Mouse (Mus musculus) ES-E14 (cell line): ENCODE data around the gene Fam53a. TPM values are rescaled to one million over a fixed set of nuclear protein-coding genes. Genes with fewer than 3 reads are reported as not detected.

Experiments
- DNase-seq: peaks from one replicate; pipeline ENCODE4 v3.0.0-alpha.2; 2013; ENCODE audit warnings: low read depth, low spot score
- H3K27ac ChIP-seq: 2 replicates; pipeline ENCODE4 v1.5.1; 2012; ENCODE audit warnings: low read depth, mild to moderate bottlenecking, low read length, moderate library complexity, mixed read lengths; ENCODE audit not compliant: poor library complexity, insufficient read depth, severe bottlenecking
- H3K36me3 ChIP-seq: 2 replicates; pipeline ENCODE4 v1.6.1; 2012; ENCODE audit warnings: mild to moderate bottlenecking, low read length, moderate library complexity, mixed read lengths; ENCODE audit not compliant: control insufficient read depth, poor library complexity, insufficient read depth, severe bottlenecking
- H3K4me1 ChIP-seq, 2 experiments: fragments of 150-350 bp in 1 of 2; sonication (generic) in 1 of 2; 2 replicates each; pipeline ENCODE4 v1.6.1; 2012; ENCODE audit warnings: low read length in 2 of 2, mild to moderate bottlenecking in 1 of 2, mixed read lengths in 1 of 2; ENCODE audit not compliant: control insufficient read depth in 2 of 2, insufficient read depth in 2 of 2, poor library complexity in 1 of 2
- H3K4me3 ChIP-seq, 2 experiments: fragments of 150-350 bp in 1 of 2; sonication (generic) in 1 of 2; 2 replicates each; pipeline ENCODE4 v1.5.1; 2012; ENCODE audit warnings: low read length in 2 of 2, low read depth in 1 of 2, mild to moderate bottlenecking in 1 of 2, mixed read lengths in 1 of 2; ENCODE audit not compliant: insufficient read depth in 1 of 2, poor library complexity in 1 of 2, severe bottlenecking in 1 of 2
- H3K9ac ChIP-seq: 2 replicates; pipeline ENCODE4 v1.6.1; 2012; ENCODE audit warnings: low read depth, mild to moderate bottlenecking, low read length, mixed read lengths; ENCODE audit not compliant: poor library complexity, insufficient read depth, severe bottlenecking
- H3K9me3 ChIP-seq: fragments of 150-350 bp; sonication (generic); 2 replicates; pipeline ENCODE4 v1.6.1; 2012; ENCODE audit warnings: low read depth, mild to moderate bottlenecking, low read length; ENCODE audit not compliant: control insufficient read depth, insufficient read depth
- CHD2 ChIP-seq: IDR thresholded peaks from 2 replicates; pipeline ENCODE4 v1.6.1; 2014; ENCODE audit warnings: mild to moderate bottlenecking, low read depth, low read length, inconsistent platforms
- HCFC1 ChIP-seq: IDR thresholded peaks from 2 replicates; pipeline ENCODE4 v1.6.1; 2012; ENCODE audit warnings: low read length, inconsistent platforms, borderline replicate concordance; ENCODE audit not compliant: insufficient read depth
- MAFK ChIP-seq: IDR thresholded peaks from 2 replicates; pipeline ENCODE4 v1.6.1; 2014; ENCODE audit warnings: mild to moderate bottlenecking, low read depth, low read length, inconsistent platforms; ENCODE audit not compliant: insufficient read depth
- ZC3H11A ChIP-seq: IDR thresholded peaks from 2 replicates; pipeline ENCODE4 v1.6.1; 2012; ENCODE audit warnings: low read depth, mild to moderate bottlenecking, inconsistent platforms, low read length, borderline replicate concordance
- ZNF384 ChIP-seq: IDR thresholded peaks from 2 replicates; pipeline ENCODE4 v1.6.1; 2012; ENCODE audit warnings: low read depth, low read length, inconsistent platforms
- in situ Hi-C, 2 experiments: fragments of 600-800 bp; cut with MboI; formaldehyde crosslinking; loops; one replicate each; pipeline ENCODE4 v1.15.1; 2025; ENCODE audit warnings: low sequenced_read_pairs in 2 of 2, inconsistent platforms in 1 of 2; ENCODE audit not compliant: unreplicated experiment in 2 of 2
- total RNA-seq: library from RNA; depleted of rRNA; stranded (reverse); fragments of 300-350 nt; gene quantifications from 2 replicates; pipeline ENCODE4 v1.2.3, GENCODE M21; 2012

The Fam53a gene
- total RNA-seq, 1 experiment = 22.4 TPM

DNA sequence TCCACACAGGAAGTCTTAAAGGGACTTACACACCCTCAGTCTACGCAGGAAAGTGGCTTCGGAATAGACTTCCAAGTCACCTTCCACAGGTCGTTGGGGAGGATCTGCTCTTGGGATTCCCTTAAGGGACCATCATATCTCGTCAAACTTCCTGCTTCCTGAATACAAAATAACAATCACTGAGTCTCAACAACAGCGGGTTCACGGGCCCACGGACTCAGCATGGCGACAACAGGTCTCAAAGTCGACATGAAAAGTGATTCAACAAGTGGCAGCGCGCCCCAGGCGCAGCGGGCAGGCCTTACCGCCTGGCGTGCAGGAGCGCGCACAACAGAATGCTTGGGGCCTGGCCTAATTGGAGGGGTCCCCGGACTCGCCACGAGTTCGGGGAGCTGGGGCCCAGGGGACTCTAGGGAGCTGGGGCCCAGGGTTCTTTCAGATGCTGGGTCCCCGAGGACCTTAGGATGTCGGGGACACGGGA, 575 bp downstream of the Fam53a start:
- in situ Hi-C loops = no loop called here
- no peaks in the 10 kb centered on the region for H3K9me3 ChIP-seq
- H3K4me3 ChIP-seq = peak overlapping the region; percentile 89 to 92
- H3K4me1 ChIP-seq = peaks cover 2 to 5% of the 10 kb centered on the region in 2 experiments; a peak in 3 of 4 replicates
- no peaks in the 10 kb centered on the region for H3K36me3 ChIP-seq
- peak overlapping the region; percentile 91 for H3K9ac ChIP-seq
- TF ChIP-seq ZC3H11A (no peak), HCFC1 (no peak), CHD2 (no peak), MAFK (no peak), ZNF384 (no peak)
- peak overlapping the region; percentile 51 for H3K27ac ChIP-seq
- DNase-seq = peak; percentile 36

DNA sequence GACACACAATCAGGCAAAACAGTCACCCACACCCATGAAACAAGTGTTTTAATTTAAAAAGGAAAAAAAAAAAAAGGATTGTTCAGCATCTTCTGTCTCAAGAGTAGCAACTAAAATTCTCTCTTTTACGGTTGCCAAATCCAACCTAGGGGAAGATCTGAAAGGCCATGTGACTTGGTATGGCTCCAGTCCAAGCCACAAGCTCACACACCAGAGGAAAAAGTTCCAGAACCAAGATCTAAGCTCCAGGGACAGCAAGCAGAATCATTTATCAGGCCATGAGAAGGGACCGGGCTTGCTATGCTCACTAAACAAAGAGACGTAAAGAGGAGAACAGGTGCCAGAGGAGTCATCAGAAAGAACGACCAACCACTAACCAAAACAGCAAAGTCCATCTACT, 1.5 kb downstream of the Fam53a start:
- TF ChIP-seq CHD2 (no peak), ZNF384 (no peak), HCFC1 (no peak)
- no peak overlapping the region for H3K27ac ChIP-seq
- H3K36me3 ChIP-seq = 0 out of 2 replicates have a peak, but pooled peaks cover 4% of the 10 kb centered on the region
- no peak for DNase-seq
- H3K4me1 ChIP-seq = peaks cover 2 to 5% of the 10 kb centered on the region in 2 experiments; a peak in 3 of 4 replicates
- in situ Hi-C loops = no loop called here
- H3K4me3 ChIP-seq = peak overlapping the region; percentile 22 to 92; a peak in 3 of 4 replicates
- H3K9ac ChIP-seq = no peak overlapping the region
- no peaks in the 10 kb centered on the region for H3K9me3 ChIP-seq

DNA sequence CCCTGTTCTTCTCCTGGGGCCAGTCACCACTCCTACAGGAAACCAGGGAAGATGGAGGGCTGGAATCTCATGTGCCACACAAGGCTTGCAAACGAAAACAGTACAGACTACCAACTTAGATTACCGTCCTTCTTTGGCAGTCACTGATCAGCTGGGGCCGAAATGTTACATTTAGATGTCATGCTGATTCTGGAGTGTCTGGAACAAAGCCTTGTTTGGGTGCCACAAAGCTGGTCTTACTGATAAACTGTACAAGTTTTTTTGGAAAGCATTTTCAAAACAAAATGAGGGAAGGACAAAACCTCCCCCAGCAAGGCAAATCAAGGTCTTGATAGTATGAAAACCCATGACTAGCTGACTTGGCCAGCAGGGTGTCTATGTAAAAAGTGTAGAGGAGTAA, 5.7 kb downstream of the Fam53a start:
- no peak overlapping the region for H3K4me3 ChIP-seq
- 0 out of 2 replicates have a peak, but pooled peaks cover 4% of the 10 kb centered on the region for H3K36me3 ChIP-seq
- DNase-seq = no peak
- TF ChIP-seq ZNF384 (no peak), MAFK (no peak), CHD2 (no peak), HCFC1 (no peak), ZC3H11A (no peak)
- in situ Hi-C loops = no loop called here
- no peak overlapping the region for H3K27ac ChIP-seq
- H3K9me3 ChIP-seq = no peaks in the 10 kb centered on the region
- peaks cover 0 to 5% of the 10 kb centered on the region in 2 experiments; a peak in 2 of 4 replicates for H3K4me1 ChIP-seq
- H3K9ac ChIP-seq = no peak overlapping the region

DNA sequence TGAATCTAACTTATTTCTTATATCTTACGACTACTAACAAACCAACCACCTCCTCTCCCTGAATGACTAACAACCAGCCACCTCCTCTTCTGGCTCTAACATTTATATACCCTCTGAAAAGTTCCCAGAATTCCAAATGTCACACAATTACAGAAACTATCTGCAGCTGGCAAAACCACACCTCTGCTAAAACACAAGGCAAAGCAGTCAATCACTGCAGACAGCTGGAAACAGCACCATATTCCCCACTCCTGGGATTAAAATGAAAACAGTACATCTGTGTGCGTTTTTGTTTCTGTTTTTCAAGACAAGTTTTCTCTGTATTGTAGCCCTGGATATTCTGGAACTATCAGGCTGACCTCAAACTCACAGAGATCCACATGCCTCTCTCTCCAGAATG, 6.8 kb downstream of the Fam53a start:
- in situ Hi-C loops = no loop called here
- no peak for TF ChIP-seq HCFC1
- TF ChIP-seq CHD2 = no peak
- TF ChIP-seq ZNF384 = no peak
- TF ChIP-seq ZC3H11A = no peak
- no peak for TF ChIP-seq MAFK

DNA sequence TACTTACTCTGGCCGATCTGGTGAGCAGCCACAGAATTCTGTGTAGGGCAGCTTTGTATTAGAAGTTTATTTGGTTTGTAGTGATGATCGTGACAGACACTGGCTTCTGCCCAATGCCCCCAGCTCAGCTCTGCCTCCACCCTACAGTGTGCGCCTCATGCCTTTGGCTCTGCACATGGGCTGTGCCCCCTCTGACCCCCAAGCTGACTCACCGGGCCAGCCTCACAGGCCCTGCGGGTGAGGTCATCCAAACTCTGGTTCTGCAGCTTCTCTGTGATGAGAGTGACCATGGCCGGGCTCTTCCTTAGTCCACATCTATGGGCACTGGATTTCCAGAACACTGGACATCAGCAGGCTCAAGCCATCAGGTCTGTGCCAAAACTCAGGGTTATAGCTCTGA, 15.0 kb downstream of the Fam53a start:
- no peak overlapping the region for H3K4me3 ChIP-seq
- H3K9me3 ChIP-seq = no peaks in the 10 kb centered on the region
- H3K4me1 ChIP-seq = no peaks in the 10 kb centered on the region
- peaks cover 14% of the 10 kb centered on the region; the same call in 1 of the 2 replicates for H3K36me3 ChIP-seq
- DNase-seq = no peak
- H3K9ac ChIP-seq = no peak overlapping the region
- H3K27ac ChIP-seq = no peak overlapping the region
- in situ Hi-C loops = no loop called here
- TF ChIP-seq CHD2 (no peak), HCFC1 (no peak), MAFK (no peak), ZNF384 (no peak), ZC3H11A (no peak)

More for the DNA sequence above, 6.8 kb downstream of the Fam53a start:
- H3K9me3 ChIP-seq = no peaks in the 10 kb centered on the region
- H3K9ac ChIP-seq = no peak overlapping the region
- H3K36me3 ChIP-seq = 0 out of 2 replicates have a peak, but pooled peaks cover 4% of the 10 kb centered on the region
- no peak overlapping the region for H3K4me3 ChIP-seq
- DNase-seq = no peak
- H3K27ac ChIP-seq = no peak overlapping the region
- H3K4me1 ChIP-seq = no peaks in the 10 kb centered on the region
